Comparison of ENCODE assay signal across 23 mouse cellular contexts in the genomic region with DNA sequence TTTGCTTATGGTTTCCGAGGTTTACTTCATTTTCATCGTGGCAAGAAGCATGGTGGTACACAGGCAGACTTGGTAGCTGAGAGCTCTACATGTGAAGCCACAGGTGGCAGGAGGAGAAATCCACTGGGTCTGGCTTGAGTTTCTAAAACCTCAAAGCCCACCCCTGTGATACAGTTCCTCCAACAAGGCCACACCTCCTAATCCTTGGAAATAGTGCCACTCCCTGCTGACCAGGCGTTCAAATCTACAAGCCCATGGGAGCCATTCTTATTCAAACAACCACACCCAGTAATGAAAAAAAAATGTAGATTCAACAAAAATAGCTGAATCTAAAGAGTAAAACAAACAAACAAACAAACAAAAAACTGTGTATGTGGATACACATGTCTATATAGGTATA. TPM values are rescaled to one million over a fixed set of nuclear protein-coding genes. Genes with fewer than 3 reads are reported as not detected.
"Had no signal": no experiment of that assay in that cellular context is flagged by ENCODE, and none has a peak within 500 bp of the region (broad histone marks: within the 10 kb centered on the region; RNA-seq: fewer than 3 reads in every experiment).

No protein-coding gene starts in this region.

- H3K9me3 ChIP-seq: neural tube, embryonic 13.5 days; neural tube, embryonic 15.5 days; stomach, embryonic 15.5 days had no signal

- H3K4me1 ChIP-seq: neural tube, embryonic 13.5 days; neural tube, embryonic 15.5 days; stomach, embryonic 15.5 days had no signal

- H3K27ac ChIP-seq: neural tube, embryonic 13.5 days; neural tube, embryonic 15.5 days; stomach, embryonic 15.5 days; stomach, postnatal 0 days had no signal

- H3K9ac ChIP-seq: neural tube, embryonic 13.5 days; neural tube, embryonic 15.5 days; stomach, embryonic 15.5 days had no signal

- H3K36me3 ChIP-seq: neural tube, embryonic 13.5 days; neural tube, embryonic 15.5 days; stomach, embryonic 15.5 days had no signal

- H3K4me3 ChIP-seq: neural tube, embryonic 13.5 days; neural tube, embryonic 15.5 days; stomach, embryonic 15.5 days had no signal

- H3K4me2 ChIP-seq: neural tube, embryonic 13.5 days; neural tube, embryonic 15.5 days; stomach, embryonic 15.5 days had no signal

- H3K27me3 ChIP-seq: neural tube, embryonic 13.5 days; neural tube, embryonic 15.5 days; stomach, embryonic 15.5 days had no signal

- DNase-seq: retina, postnatal 1 day; right cerebral cortex, adult 18-20 months; right cerebral cortex, postnatal 14 days; right cerebral cortex, postnatal 25 days; right cerebral cortex, postnatal 4 days; spleen, adult 18-20 months; thymus, adult 18-20 months; thymus, adult 2 months; thymus, postnatal 14 days; thymus, postnatal 25 days; thymus, postnatal 36 days; thymus, postnatal 4 days had no signal

RNA-seq across cellular contexts. Expression of a gene that starts 9.7 kb away (rescaled TPM):
- total RNA-seq: neutrophil, adult 5-6 weeks had no signal
- polyA plus RNA-seq: neural tube, embryonic 13.5 days; neural tube, embryonic 14.5 days; small intestine, adult 2 months; spleen, adult 2 months; stomach, embryonic 14.5 days; stomach, embryonic 15.5 days; stomach, postnatal 0 days; thymus, postnatal 0 days; urinary bladder, adult 2 months had no signal
